Mouse (Mus musculus) gastrocnemius, postnatal 25 days (tissue): ENCODE results near the gene Snrnp70. TPM values are rescaled to one million over a fixed set of nuclear protein-coding genes. Genes with fewer than 3 reads are reported as not detected.
"Not testable (repeated sequence)": the region's sequence is repeated elsewhere in the genome, so short reads cannot be mapped to it uniquely, and the experiment has no call there.

ENCODE experiments used
- DNase-seq: peaks from one replicate; pipeline ENCODE4 v3.0.0; 2022
- total RNA-seq, 2 experiments: library from RNA; stranded (reverse); gene quantifications; 1 replicate in 1 of 2; 2 replicates in 1 of 2; pipeline ENCODE4 v1.2.3; 2021

Snrnp70 gene
- total RNA-seq, 2 experiments from 2014 or later: 76.1 to 78.0 TPM

DNA sequence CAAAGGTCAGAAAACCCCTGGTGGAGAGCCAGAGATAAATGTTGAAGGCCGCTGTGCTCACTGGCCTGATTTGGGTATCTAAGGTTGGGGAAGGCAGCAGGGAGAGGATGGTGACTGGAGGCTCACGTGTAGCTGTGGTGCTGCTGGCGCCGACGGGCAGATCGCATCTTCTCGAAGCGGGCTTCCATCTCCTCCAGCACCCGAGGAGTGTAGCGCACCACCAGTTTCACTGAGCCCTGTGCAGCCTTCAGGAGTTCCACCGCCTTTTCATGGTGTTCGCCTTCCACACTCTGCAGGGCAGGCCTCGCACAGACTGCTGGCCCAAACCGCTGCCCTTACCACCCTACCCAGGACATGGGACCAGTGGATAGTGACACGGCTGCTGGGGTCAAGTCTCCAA is 27.4 kb downstream of the Snrnp70 start:
- no peak for DNase-seq

DNA sequence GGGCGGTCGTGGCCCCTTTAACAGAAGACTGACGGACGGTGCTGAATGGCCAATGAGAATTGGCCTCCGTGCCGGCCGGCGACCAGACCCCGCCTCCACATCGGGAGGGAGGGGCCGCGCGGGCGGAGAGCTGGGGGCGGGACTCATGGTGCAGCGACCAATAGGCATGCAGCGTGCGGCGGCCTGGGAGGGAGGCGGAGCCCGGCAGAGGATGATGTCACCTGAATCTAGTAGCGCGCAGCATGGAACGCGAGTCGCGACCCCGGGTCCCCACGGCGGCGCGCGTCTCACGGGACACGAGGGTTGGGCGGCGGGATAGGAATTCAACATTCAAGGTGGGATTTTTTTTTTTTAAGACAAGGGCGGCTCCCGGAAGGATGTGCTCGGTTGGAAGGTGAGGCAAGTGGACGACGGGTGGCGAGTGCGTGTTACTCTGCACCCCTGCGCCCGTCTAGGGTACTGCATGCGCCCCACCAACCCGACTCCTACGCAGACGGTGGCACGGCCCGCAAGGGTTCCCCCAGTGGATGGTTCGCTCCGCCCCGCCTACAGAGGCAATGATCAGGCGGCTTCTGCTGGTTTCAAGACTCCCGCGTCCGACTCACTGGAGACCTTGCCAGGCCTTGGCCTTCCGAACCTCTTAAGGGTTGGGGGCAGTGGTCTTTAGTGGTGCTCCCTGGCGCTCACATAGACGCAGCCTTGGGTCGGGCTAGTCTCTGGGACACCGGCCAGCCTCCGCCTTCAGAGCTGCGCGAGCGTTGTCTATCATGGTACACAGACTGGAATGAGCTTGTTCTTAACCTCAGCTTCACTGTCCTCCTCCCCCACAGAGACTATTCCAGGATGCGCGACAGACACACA is 28.3 kb downstream of the Snrnp70 start:
- DNase-seq: peak; percentile 96

DNA sequence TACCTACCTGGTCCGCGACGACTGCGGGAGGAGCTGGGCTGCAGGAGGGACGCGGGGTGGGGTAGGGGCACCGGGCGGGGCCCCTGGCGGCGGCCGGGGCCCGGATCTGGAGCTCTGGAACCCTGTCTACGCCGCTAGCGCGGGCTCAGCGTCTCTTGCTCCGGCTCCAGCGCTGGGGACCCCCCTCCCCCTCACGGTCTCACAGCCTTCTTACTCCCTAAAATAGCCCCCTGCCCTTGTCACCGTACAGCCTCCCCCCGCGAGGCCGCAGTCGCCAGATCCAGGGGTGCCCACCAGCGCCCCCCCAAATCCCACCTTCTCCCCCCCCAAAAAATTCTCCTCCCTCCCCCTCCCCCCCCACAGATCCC is 28.9 kb downstream of the Snrnp70 start, which contains the start of gene Ppfia3:
TSS of gene Ppfia3 (minus strand) at position 368 of the 368 bp plus-strand sequence.
- no peak for DNase-seq

DNA sequence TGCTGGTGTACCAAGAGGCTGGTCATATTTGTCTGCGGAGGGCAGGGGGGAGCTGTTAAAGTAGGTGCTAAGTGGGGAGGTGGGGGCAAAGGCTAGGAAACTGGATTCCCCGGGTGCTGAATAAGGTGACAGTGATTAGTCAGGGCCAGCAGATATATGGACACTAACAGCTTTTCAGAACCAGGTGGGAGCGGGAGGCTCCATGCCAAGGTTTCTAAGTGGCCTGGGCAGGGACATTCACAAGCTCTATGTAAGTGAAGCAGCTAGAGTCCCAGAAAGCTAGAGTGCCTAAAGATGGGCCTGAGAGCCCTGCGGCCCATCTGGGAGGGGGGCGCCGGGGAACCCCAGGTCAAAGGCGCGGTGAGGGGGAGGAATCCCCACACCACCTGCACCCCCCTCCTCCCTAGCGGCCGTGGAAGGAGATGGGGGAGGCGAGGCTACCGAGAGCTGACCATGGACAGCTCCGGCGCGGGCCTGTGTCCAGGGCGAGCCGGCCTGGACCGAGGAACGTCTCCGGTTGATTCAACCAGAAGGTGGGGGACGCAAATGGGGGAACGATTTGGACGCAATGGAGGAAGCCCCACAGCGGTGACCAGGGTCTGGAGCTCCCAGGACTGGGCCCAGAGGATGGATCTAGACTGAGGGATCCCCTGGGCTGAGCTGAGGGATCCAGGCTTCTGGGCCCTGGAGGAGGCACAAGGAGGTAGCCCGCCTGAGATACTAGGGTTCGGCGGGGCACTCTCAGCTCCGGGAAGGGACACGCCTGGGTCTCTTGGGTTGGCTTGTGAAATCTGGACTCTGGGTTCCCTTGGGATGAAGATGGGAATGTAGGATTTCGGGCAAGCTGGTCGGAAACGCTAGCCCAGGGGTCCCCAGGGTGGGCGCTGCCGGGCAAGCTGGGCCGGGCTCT is 29.5 kb downstream of the Snrnp70 start:
- peak; percentile 39 for DNase-seq

DNA sequence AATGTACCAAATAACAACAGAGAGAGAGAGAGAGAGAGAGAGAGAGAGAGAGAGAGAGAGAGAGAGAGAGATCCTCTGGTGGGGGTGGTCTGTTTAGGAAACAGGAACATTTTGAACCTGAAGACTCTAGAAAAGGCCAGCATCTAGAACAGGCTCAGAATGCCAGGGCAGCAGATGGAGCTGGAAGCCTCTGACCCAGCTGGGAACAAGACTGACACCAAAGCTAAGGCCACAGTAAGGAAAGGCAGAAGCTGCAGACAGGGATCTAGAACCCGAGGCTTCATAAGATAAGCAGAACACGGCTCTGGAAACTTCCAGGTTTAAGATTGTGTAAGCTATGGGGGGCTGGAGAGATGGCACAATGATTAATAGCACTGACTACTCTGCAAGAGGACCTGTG is 31.6 kb downstream of the Snrnp70 start:
- DNase-seq: no peak

DNA sequence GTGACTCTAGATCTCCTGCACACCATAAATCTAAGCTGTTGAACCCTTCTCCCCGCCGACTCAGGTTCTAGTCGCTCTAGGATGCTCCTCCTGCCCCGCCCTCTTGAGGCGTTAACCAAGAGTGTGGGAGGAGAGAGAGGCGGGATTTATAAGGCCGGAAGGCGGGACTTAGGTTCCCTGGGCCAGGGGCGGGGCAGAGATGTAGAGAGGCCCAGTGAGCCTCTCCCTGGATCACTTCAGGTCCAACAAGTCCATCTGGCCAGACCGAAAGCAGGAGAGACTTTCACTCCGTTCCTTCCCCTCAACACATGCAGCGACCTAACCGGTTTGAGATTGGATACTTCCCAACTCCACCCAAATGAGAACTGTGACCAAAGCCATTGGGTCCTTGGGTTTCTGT is 32.7 kb downstream of the Snrnp70 start:
- no peak for DNase-seq

DNA sequence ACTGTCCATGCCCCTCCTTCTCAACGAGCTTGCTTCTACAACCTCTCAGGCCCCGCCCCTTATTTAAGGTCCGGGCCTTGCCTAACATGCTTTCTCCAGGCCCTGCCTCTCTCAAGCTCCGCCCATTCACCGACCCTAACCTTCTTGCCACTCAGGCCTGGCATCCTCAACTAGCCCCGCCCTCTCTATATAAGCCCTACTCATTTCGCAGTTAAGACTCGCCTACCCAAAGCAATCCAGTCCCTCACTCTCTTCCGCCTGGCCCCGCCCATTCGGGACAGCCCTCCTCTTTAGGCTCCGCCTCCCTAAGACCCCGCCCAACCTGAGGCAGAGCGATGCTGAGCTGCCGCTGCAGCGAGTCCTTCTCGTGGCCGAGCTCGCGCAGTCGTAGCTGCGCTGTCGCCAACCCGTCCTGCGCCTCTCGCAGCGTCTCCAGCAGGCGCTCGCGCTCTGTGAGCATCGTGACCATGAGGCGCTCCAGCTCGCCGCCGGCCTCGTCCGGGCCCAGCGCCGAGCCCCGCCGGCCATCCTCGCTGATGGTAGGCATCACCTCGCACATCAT is 34.2 kb downstream of the Snrnp70 start:
- DNase-seq: peak; percentile 56

DNA sequence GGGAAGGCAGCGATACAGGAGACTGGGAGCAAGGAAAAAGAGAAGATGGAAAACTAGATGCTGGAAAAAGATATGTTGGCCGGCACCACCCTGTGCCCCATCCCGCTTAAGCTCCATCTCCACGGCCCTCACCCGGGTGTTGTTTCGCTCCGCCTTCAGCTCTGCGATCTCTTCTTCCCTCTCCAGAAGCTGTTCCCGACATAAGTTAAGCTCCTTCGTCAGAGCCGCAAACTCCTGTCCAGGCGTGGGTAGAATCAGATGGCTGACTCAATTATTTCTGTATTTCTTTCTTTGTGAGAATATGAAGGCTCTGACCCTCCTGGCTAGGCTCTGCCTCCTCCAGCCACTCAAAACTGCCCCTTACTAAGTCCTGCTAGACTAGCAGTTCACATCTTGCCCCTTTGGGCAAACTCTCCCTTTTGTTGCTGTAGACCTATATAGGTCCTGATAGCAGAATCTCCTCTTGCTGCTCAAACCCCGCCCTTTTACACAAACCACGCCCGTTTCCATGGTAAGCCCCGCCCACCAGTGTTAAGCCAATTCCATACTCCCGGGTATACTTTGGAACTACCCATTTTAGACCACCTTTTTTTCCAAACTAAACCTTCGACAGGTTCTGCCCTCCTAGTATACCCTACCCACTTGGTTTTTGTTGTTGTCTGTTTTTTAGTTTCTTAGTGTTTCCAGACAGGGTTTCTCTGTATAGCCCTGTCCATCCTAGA is 35.0 kb downstream of the Snrnp70 start:
- DNase-seq: no peak

DNA sequence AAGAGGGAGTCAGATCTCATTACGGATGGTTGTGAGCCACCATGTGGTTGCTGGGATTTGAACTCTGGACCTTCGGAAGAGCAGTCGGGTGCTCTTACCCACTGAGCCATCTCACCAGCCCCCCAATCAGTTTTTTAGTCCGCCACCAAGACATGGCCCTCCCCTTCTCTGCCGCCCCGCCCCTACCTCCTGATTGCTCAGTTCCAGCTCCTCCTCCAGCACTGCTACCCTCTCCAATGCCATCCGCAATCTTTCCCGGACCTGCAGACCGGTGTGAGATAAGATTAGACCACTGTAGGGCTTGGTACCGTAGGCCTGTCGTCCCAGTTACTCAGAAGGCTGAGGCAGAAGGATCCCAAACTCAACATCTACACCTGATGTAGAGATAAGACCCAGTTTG is 36.5 kb downstream of the Snrnp70 start:
- not testable (repeated sequence) for DNase-seq

DNA sequence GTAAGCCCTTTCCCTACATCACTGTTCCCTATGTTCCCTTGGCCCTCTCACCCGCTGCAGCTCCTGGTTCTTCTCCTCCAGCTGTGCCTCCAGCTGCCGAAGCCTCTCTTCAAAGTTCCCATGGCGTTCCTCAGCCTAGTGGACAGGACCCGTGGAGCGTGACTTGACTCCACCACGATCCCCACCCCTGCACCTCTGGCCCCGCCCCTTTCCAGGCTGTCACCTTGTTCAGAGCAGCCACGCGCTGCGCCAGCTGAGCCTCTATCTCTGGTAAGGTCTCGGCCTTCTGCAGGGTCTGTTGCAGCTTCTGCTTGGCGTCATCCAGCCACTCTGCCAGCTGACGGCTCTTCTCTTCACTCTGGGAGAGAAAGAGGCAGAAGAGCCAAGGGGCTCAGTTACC is 39.5 kb downstream of the Snrnp70 start:
- DNase-seq: no peak

DNA sequence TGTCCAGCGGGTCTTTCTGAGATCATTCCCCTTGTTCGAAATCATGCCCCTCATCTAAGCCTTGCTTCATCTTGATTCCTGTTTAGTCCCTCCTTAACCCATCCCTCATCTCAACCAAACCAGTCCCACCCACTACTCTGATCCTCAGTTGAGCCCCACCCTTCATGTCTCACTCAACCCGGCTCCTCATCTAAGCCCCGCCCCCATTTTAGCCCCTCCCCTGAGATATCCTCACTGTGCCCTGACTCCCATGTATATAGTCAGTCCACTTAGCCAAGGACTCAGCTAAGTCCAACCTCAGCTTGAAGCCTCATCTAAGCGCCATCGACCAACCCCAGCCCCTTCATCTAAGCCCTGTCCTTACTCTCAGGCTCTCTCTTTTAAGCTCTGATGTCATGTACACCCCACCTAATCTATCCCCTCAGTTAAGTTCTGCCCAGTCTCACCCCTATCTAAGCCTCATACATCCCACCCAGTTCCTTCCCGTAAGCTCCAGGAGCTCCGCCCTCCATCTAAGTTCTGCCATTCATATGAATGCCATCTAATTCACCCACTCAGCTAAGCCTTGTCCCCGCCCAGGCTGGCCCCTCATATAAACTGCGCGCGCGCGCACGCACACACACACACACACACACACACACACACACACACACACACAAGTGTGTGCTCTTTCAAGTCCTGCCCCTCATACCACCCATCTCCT is 40.1 kb downstream of the Snrnp70 start:
- DNase-seq: no peak

DNA sequence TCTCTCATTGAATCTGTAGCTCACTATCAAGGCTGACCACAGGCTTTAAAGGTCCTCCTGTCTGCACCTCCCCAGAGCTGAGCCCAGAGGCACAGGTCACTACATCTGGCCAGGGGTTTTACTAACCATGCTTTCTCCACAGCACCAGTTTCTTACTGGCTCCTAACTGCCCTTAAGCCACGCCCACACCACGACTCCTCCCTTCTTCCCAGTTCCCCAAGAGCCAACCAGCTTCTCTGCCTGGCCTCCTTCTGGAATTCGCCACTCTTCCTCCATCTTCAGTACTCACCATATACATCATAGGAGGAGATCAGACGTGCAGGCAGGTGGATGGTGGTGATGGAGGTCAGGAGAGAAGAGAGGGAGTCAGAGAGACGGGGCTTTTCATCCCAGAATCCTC is 42.5 kb downstream of the Snrnp70 start:
- DNase-seq: no peak

DNA sequence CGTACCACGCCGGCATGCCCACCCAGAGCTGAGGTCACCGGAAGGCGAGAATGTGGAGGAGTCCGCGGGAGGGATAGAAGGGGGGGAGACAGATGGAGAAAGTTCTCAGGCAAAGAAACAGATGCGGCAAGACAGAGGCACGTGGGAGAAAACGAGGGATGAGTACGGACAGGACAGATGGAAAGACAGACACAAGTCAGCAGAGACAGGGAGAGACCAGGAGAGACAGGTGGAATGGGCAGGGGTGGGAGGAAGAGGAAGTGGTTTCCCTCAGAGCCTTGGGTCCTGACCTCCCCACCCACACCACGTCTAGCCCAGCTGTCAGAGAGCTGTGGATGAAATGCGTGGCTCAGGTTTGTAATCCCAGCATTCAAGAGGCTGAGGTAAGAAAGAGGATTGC is 48.6 kb downstream of the Snrnp70 start:
- no peak for DNase-seq

DNA sequence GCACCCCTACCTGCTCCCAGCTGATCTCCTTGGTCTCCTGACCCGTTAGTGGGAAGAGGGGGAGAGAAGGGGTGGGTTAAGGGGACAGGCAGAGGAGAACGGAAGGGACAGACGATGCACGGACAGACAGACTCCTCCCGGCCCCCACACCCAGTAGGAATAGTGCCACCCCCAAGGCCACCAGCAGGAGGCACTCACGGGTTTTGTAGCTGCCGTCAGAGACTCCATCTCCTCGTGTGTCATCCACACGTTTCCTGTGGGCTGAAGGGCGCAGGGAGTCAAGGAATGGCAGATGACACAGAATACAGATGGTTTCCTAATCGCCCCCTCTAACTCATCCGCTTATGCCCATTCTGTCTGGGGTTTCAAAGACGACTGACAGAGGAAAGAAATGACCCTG is 52.0 kb downstream of the Snrnp70 start:
- DNase-seq: no peak

DNA sequence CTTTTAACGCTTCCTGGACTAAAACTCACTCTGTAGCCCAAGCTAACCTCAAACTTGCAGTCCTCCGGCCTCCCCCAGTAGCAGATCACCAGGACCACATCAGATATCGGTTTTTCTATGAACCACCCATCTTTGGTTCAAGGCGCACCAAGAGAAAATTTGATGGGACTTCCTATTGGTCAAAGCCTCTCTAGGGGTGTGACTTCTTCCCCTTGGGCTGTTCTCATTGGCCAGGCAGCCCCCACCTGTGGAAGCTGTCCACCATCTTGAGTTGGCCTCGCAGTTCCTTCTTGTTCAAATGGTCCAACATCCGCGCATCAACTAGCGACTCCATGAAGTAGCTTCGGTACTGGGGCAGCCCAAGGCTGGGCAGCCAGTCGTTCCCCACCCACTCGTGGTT is 53.5 kb downstream of the Snrnp70 start:
- no peak for DNase-seq

DNA sequence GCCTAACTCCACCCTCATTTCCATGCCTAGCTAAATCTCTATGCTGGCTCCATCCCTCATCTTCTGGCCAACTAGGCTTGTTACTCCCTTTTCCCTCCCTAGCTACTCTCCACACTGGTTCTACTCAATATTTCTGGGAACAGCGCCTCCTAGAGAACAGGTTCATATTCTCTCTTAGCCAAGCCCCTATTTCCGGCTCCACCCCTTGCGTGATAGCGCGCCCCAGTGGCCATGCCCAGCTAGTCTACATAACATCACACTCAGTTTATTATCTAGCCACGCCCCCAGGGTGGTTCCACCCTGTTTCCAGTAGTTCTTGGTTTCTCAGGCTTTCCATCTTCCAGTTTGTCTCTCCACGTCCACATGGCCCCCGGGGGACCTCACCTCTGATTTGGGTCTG is 54.2 kb downstream of the Snrnp70 start:
- peak; percentile 66 for DNase-seq

DNA sequence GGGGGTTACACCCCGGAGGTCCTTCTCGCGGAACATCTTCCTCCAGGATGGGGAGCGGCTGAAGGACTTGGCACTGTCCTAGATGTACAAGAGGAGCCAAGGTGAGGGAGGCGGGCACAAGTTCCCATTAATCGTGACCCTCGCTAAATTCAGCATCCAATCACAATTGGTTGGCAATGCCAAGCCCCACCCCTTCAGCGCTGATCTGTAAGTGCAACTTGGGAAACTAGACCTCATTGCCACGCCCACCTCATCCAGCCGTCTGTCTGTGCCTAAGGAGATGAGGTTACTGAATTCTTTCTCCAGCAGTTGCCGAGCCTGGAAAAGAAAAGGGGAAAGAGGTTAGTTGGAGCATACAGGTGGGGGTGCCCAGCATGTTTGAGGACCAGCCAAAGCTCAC is 54.9 kb downstream of the Snrnp70 start:
- peak; percentile 21 for DNase-seq

DNA sequence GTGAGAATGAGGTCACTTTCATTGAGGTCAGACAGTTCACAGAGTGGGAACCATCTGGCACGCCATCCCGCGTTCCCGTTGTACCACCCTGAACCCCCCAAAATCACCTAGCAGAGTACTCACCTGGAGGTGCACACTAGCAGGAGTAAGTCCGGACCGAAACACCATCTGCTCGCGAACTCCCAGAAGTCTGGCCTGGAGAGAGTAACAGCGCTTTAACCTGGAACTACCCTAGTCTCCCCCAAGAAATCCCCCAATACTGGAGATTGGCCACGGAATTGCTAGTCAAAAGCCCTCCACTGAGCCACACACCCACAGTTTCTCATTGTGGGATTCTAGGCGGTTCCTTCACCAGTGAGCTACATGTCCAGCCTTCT is 55.5 kb downstream of the Snrnp70 start:
- DNase-seq: no peak

DNA sequence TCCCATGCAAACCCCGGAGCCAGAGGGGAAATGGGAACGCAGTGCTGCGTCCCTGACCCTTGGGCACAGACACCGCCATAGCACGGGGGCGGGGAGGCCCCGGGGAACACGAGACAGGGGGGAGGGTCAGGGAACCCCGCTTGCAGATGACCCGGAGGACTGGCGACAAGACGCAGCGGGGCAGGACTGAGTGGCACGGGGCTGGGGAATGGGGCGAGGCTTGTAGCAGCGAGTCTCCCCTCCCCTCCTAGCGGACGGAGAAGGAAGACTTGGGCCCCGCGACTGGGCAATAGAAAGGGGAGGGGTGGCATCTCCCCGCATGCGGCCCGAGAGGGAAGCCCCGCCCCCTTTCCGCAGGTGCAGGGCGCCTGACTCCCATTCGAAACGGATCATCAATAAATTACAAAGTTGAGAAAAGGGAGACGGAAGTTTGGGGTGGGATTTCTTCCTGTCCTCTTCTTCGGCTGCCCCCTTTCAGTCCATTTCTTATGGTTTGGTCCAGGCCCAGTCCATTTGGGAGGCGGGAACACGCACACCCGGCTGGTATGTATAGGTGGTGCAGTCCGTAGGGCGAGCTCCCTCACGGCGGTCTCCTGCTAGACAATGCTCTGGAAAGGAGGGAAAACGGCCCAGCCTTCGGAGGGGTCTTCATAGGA is 56.0 kb downstream of the Snrnp70 start:
- DNase-seq: peak; percentile 45

DNA sequence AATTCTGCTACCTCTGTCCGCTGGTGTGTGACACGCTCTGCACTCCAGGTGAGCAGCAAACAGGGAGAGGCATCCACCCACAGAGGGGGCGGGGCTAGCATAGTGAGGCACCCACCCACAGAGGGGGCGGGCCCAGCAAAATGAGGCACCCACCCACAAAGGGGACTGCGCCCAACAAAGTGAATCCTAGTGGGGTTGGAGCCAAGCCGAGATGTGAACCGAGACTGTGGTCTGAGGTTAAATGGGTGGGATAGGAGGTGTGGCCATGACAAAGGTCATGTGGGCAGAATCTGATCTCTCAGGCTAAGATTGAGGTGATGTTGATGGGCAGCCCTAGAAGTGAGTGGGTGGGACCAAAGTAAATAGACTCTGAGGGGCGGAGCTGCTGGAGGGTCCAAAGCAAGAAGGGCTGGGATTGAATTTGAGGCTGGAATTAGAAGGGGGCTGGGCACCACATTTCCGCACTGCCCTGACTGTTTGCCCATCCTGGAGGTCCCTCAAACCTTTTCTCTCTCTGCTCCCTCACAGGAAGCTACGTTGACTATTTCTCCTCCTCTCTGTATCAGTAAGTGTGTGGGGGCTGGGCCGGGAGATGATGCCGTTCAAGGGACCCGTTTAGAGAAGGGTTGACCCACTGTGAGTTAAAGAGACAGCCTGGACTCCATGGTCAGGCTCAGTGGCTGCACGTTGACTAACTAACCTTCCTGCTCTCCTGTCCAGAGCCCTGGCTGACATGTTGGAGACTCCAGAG is 57.2 kb downstream of the Snrnp70 start:
- peak; percentile 45 for DNase-seq
